In the genomic region with DNA sequence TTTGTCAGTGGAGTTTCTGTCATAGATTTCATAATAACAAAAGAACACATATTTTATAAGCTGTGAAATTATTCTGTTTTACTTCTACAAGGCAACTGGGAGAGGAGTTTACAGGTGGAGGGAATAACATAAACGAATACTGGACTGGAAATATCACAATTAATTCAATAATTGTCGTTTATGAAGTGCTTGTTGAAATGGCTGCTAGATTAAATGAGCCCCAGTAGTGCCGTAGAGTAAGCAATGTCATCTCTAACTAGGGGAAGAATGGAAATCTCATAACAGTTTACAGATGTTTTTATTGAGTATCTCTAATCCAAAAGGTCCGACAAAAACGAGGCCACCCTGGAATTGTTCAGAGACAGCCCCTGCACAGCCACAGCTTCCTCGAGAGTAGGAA, we compare ENCODE assay signal across 15 mouse cellular contexts.
"Had no signal": no experiment of that assay in that cellular context is flagged by ENCODE, and none has a peak within 500 bp of the region (broad histone marks: within the 10 kb centered on the region; RNA-seq: fewer than 3 reads in every experiment).

No protein-coding gene starts in this region.

- H3K4me1 ChIP-seq: liver, embryonic 15.5 days; megakaryocyte, embryonic 14.5 days; midbrain, embryonic 15.5 days; neural tube, embryonic 12.5 days had no signal

- H3K4me3 ChIP-seq: liver, embryonic 15.5 days; megakaryocyte, embryonic 14.5 days; midbrain, embryonic 13.5 days; midbrain, embryonic 15.5 days; neural tube, embryonic 12.5 days had no signal

- ATAC-seq: liver, postnatal 0 days; midbrain, embryonic 15.5 days had no signal

- H3K9me3 ChIP-seq: liver, embryonic 15.5 days; midbrain, embryonic 13.5 days; midbrain, embryonic 15.5 days; neural tube, embryonic 12.5 days had no signal

- H3K27me3 ChIP-seq: liver, embryonic 15.5 days; megakaryocyte, embryonic 14.5 days; midbrain, embryonic 15.5 days; neural tube, embryonic 12.5 days had no signal

- H3K4me2 ChIP-seq: liver, embryonic 15.5 days; midbrain, embryonic 11.5 days; midbrain, embryonic 13.5 days; midbrain, embryonic 15.5 days; neural tube, embryonic 12.5 days had no signal

- H3K27ac ChIP-seq: liver, embryonic 15.5 days; macrophage; midbrain, embryonic 13.5 days; midbrain, embryonic 15.5 days; neural tube, embryonic 12.5 days had no signal

- H3K9ac ChIP-seq: liver, embryonic 15.5 days; liver, postnatal 0 days; midbrain, embryonic 13.5 days; midbrain, embryonic 15.5 days; neural tube, embryonic 12.5 days had no signal

- H3K36me3 ChIP-seq: liver, embryonic 15.5 days; midbrain, embryonic 13.5 days; midbrain, embryonic 15.5 days; neural tube, embryonic 12.5 days had no signal

- DNase-seq: liver, postnatal 0 days; lung, adult 2 months; lung, postnatal 10 days; lung, postnatal 36 days; right cerebral cortex, postnatal 14 days; thymus, adult 2 months; thymus, postnatal 25 days; thymus, postnatal 4 days had no signal
